Mouse (Mus musculus): ENCODE results near the gene Dapk2. TPM values are rescaled to one million over a fixed set of nuclear protein-coding genes. Genes with fewer than 3 reads are reported as not detected.

Dapk2 gene
- polyA plus RNA-seq, 1 experiment = not detected

- 87% methylated on average over 3 of the region's 3 CpGs for WGBS
- TF ChIP-seq POLR2A (IDR thresholded peaks at IDR 0.05; ENCODE audit: insufficient read depth, low read depth, low read length) (no peak), CTCF (IDR thresholded peaks at IDR 0.05; ENCODE audit: insufficient read depth, low read depth, low read length) (no peak)
- H3K4me3 ChIP-seq (ENCODE audit: insufficient read depth, low read depth, low read length) = no peak overlapping the region
- H3K27ac ChIP-seq (ENCODE audit: insufficient read depth, low read depth, low read length) = no peak overlapping the region
- H3K4me1 ChIP-seq (ENCODE audit: control insufficient read depth, insufficient read depth, low read length) = peaks cover 15% of the 10 kb centered on the region
These were observed 17.0 kb downstream of the Dapk2 start for GRCm38 (mm10) chr9:66174985-66175384.

- Histone ChIP-seq H3K4me1 (ENCODE audit: control insufficient read depth, insufficient read depth, low read length) (peaks cover 8% of the 10 kb centered on the region), H3K4me3 (ENCODE audit: insufficient read depth, low read depth, low read length) (no peak overlapping the region), H3K27ac (ENCODE audit: insufficient read depth, low read depth, low read length) (no peak overlapping the region)
- no peak for TF ChIP-seq CTCF (IDR thresholded peaks at IDR 0.05; ENCODE audit: insufficient read depth, low read depth, low read length)
- no peak for TF ChIP-seq POLR2A (IDR thresholded peaks at IDR 0.05; ENCODE audit: insufficient read depth, low read depth, low read length)
- 21% methylated on average over 1 of the region's 1 CpGs for WGBS
These were observed 20.0 kb downstream of the Dapk2 start for GRCm38 (mm10) chr9:66177975-66178374.

GRCm38 (mm10) chr9:66179795-66180194 lies 21.8 kb downstream of the Dapk2 start:
- no peak overlapping the region for H3K4me3 ChIP-seq (ENCODE audit: insufficient read depth, low read depth, low read length)
- no peak for TF ChIP-seq POLR2A (IDR thresholded peaks at IDR 0.05; ENCODE audit: insufficient read depth, low read depth, low read length)
- no peak for TF ChIP-seq CTCF (IDR thresholded peaks at IDR 0.05; ENCODE audit: insufficient read depth, low read depth, low read length)
- peaks cover 8% of the 10 kb centered on the region for H3K4me1 ChIP-seq (ENCODE audit: control insufficient read depth, insufficient read depth, low read length)
- WGBS = 91% methylated on average over 6 of the region's 6 CpGs
- H3K27ac ChIP-seq (ENCODE audit: insufficient read depth, low read depth, low read length) = no peak overlapping the region

- 82% methylated on average over 4 of the region's 4 CpGs for WGBS
- no peak for TF ChIP-seq CTCF (IDR thresholded peaks at IDR 0.05; ENCODE audit: insufficient read depth, low read depth, low read length)
- TF ChIP-seq POLR2A (IDR thresholded peaks at IDR 0.05; ENCODE audit: insufficient read depth, low read depth, low read length) = no peak
- Histone ChIP-seq H3K4me1 (ENCODE audit: control insufficient read depth, insufficient read depth, low read length) (peaks cover 8% of the 10 kb centered on the region), H3K4me3 (ENCODE audit: insufficient read depth, low read depth, low read length) (no peak overlapping the region), H3K27ac (ENCODE audit: insufficient read depth, low read depth, low read length) (no peak overlapping the region)
These were observed 23.3 kb downstream of the Dapk2 start for GRCm38 (mm10) chr9:66181126-66181825.

- no peak for TF ChIP-seq CTCF (IDR thresholded peaks at IDR 0.05; ENCODE audit: insufficient read depth, low read depth, low read length)
- no peak for TF ChIP-seq POLR2A (IDR thresholded peaks at IDR 0.05; ENCODE audit: insufficient read depth, low read depth, low read length)
- H3K27ac ChIP-seq (ENCODE audit: insufficient read depth, low read depth, low read length) = no peak overlapping the region
- H3K4me3 ChIP-seq (ENCODE audit: insufficient read depth, low read depth, low read length) = no peak overlapping the region
- H3K4me1 ChIP-seq (ENCODE audit: control insufficient read depth, insufficient read depth, low read length) = peaks cover 4% of the 10 kb centered on the region
- WGBS = 71% methylated on average over 11 of the region's 11 CpGs
These were observed 24.0 kb downstream of the Dapk2 start for GRCm38 (mm10) chr9:66181826-66182678.

- Histone ChIP-seq H3K27ac (ENCODE audit: insufficient read depth, low read depth, low read length) (no peak overlapping the region), H3K4me1 (ENCODE audit: control insufficient read depth, insufficient read depth, low read length) (peaks cover 4% of the 10 kb centered on the region), H3K4me3 (ENCODE audit: insufficient read depth, low read depth, low read length) (no peak overlapping the region)
- 89% methylated on average over 3 of the region's 3 CpGs for WGBS
- TF ChIP-seq CTCF (IDR thresholded peaks at IDR 0.05; ENCODE audit: insufficient read depth, low read depth, low read length) (no peak), POLR2A (IDR thresholded peaks at IDR 0.05; ENCODE audit: insufficient read depth, low read depth, low read length) (no peak)
These were observed 24.6 kb downstream of the Dapk2 start for GRCm38 (mm10) chr9:66182679-66182993.

GRCm38 (mm10) chr9:66183023-66183422 lies 25.0 kb downstream of the Dapk2 start:
- no peak overlapping the region for H3K4me3 ChIP-seq (ENCODE audit: insufficient read depth, low read depth, low read length)
- no peak overlapping the region for H3K27ac ChIP-seq (ENCODE audit: insufficient read depth, low read depth, low read length)
- TF ChIP-seq POLR2A (IDR thresholded peaks at IDR 0.05; ENCODE audit: insufficient read depth, low read depth, low read length) = no peak
- TF ChIP-seq CTCF (IDR thresholded peaks at IDR 0.05; ENCODE audit: insufficient read depth, low read depth, low read length) = no peak
- H3K4me1 ChIP-seq (ENCODE audit: control insufficient read depth, insufficient read depth, low read length) = peaks cover 2% of the 10 kb centered on the region
- WGBS = 90% methylated on average over 3 of the region's 3 CpGs

- 81% methylated on average over 5 of the region's 5 CpGs for WGBS
- no peak overlapping the region for H3K27ac ChIP-seq (ENCODE audit: insufficient read depth, low read depth, low read length)
- no peak overlapping the region for H3K4me3 ChIP-seq (ENCODE audit: insufficient read depth, low read depth, low read length)
- H3K4me1 ChIP-seq (ENCODE audit: control insufficient read depth, insufficient read depth, low read length) = no peaks in the 10 kb centered on the region
- no peak for TF ChIP-seq POLR2A (IDR thresholded peaks at IDR 0.05; ENCODE audit: insufficient read depth, low read depth, low read length)
- no peak for TF ChIP-seq CTCF (IDR thresholded peaks at IDR 0.05; ENCODE audit: insufficient read depth, low read depth, low read length)
These were observed 26.5 kb downstream of the Dapk2 start for GRCm38 (mm10) chr9:66184572-66184971.

GRCm38 (mm10) chr9:66186426-66186825 lies 28.4 kb downstream of the Dapk2 start:
- Histone ChIP-seq H3K4me3 (ENCODE audit: insufficient read depth, low read depth, low read length) (no peak overlapping the region), H3K4me1 (ENCODE audit: control insufficient read depth, insufficient read depth, low read length) (no peaks in the 10 kb centered on the region), H3K27ac (ENCODE audit: insufficient read depth, low read depth, low read length) (no peak overlapping the region)
- TF ChIP-seq CTCF (IDR thresholded peaks at IDR 0.05; ENCODE audit: insufficient read depth, low read depth, low read length) (no peak), POLR2A (IDR thresholded peaks at IDR 0.05; ENCODE audit: insufficient read depth, low read depth, low read length) (no peak)
- WGBS = 55% methylated on average over 6 of the region's 6 CpGs

Data from olfactory bulb, adult 2 months (tissue).